Mouse (Mus musculus) olfactory bulb, adult 2 months (tissue): ENCODE measurements around the gene Cidec.

ENCODE experiments used
- CTCF ChIP-seq: fragments of 200-500 bp; IDR thresholded peaks from 2 replicates; pipeline ENCODE4 v1.5.1; 2012; ENCODE audit warnings: low read depth, mild to moderate bottlenecking, low read length, moderate library complexity; ENCODE audit not compliant: insufficient read depth
- POLR2A ChIP-seq: fragments of 200-500 bp; IDR thresholded peaks from 2 replicates; pipeline ENCODE4 v1.6.1; 2012; ENCODE audit warnings: mild to moderate bottlenecking, low read depth, low read length, moderate library complexity; ENCODE audit not compliant: insufficient read depth

DNA sequence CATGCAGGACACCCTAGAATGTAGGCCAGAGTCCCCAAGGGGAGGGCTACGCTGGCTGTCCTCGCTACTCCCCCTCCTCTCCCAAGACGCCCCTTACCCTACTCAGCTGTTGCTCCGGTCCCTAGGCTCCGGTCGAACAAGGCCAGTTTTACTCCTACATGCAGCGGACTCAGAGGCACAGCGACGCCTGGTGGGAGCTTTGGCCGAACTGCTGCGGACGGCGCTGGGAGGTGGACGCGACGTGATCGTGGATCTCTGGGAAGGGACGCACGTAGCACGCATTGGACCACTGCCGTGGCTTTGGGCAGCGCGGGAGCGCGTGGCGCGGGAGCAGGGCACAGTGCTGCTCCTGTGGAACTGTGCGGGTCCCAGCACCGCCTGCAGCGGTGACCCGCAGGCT is 33.9 kb upstream of the Cidec start:
- TF ChIP-seq POLR2A: no peak
- TF ChIP-seq CTCF: peak; percentile 64; the same call in 1 of the 2 replicates
